Mouse (Mus musculus): ENCODE measurements around the gene Henmt1.

- TF ChIP-seq POLR2A (IDR thresholded peaks at IDR 0.05; ENCODE audit: control insufficient read depth, extremely low read depth, insufficient read depth, low read length, poor library complexity) = no peak
- TF ChIP-seq CTCF (IDR thresholded peaks at IDR 0.05; ENCODE audit: borderline replicate concordance, control insufficient read depth, extremely low read depth, insufficient read depth, low read length, poor library complexity) = no peak
Observed at GRCm38 (mm10) chr3:108892914-108893313, 46.8 kb upstream of the Henmt1 start.
